Mouse (Mus musculus): Measurements from ENCODE around the gene Phf11c.
"Not testable (repeated sequence)": the region's sequence is repeated elsewhere in the genome, so short reads cannot be mapped to it uniquely, and the experiment has no call there.

Phf11c gene

GRCm38 (mm10) chr14:59395281-59395680, at the start of gene Phf11c:
Phf11c (minus strand) TSS chr14:59395381.
- DNase-seq: no peak

GRCm38 (mm10) chr14:59441472-59441805, 46.3 kb upstream of the Phf11c start:
- DNase-seq: no peak

- peak; percentile 97 for DNase-seq
Measured at GRCm38 (mm10) chr14:59440558-59441471, 45.6 kb upstream of the Phf11c start, which contains the start of the genes Setdb2 and Cab39l. Setdb2 (minus strand) TSS chr14:59440884. Cab39l (plus strand) TSS chr14:59440972.

GRCm38 (mm10) chr14:59440039-59440438, 44.9 kb upstream of the Phf11c start:
- no peak for DNase-seq

GRCm38 (mm10) chr14:59438505-59438904, 43.3 kb upstream of the Phf11c start:
- no peak for DNase-seq

GRCm38 (mm10) chr14:59437398-59437797, 42.2 kb upstream of the Phf11c start:
- DNase-seq: no peak

- DNase-seq: no peak
Measured at GRCm38 (mm10) chr14:59435206-59435605, 40.0 kb upstream of the Phf11c start.

- DNase-seq: no peak
Measured at GRCm38 (mm10) chr14:59433902-59434301, 38.7 kb upstream of the Phf11c start.

GRCm38 (mm10) chr14:59430556-59430955, 35.4 kb upstream of the Phf11c start:
- DNase-seq: no peak

- DNase-seq: no peak
Measured at GRCm38 (mm10) chr14:59422912-59423663, 27.9 kb upstream of the Phf11c start.

GRCm38 (mm10) chr14:59418171-59418570, 23.0 kb upstream of the Phf11c start:
- DNase-seq: no peak

GRCm38 (mm10) chr14:59414979-59415378, 19.8 kb upstream of the Phf11c start:
- not testable (repeated sequence) for DNase-seq

GRCm38 (mm10) chr14:59396999-59397398, 1.8 kb upstream of the Phf11c start:
- peak; percentile 17 to 25 for DNase-seq

- peak; percentile 30 to 62 for DNase-seq
Measured at GRCm38 (mm10) chr14:59390181-59390580, 5.0 kb downstream of the Phf11c start.

- no peak for DNase-seq
Measured at GRCm38 (mm10) chr14:59389532-59389931, 5.6 kb downstream of the Phf11c start.

- no peak for DNase-seq
Measured at GRCm38 (mm10) chr14:59370348-59371068, 24.7 kb downstream of the Phf11c start.

GRCm38 (mm10) chr14:59366386-59367105, 28.6 kb downstream of the Phf11c start:
- peak in 1 of 2 experiments; percentile 6 for DNase-seq

GRCm38 (mm10) chr14:59365244-59365644, 29.9 kb downstream of the Phf11c start, which contains the start of gene Phf11d:
Phf11d (minus strand) TSS chr14:59365470.
- DNase-seq: peak; percentile 62 to 63

GRCm38 (mm10) chr14:59341189-59341588, 54.0 kb downstream of the Phf11c start, which contains the start of gene Phf11b:
Phf11b (minus strand) TSS chr14:59341351.
- DNase-seq: peak; percentile 6 to 21

- no peak for DNase-seq
Measured at GRCm38 (mm10) chr14:59339541-59339940, 55.6 kb downstream of the Phf11c start.

- not testable (repeated sequence) for DNase-seq
Measured at GRCm38 (mm10) chr14:59336056-59336455, 59.1 kb downstream of the Phf11c start.

All from lung, postnatal 4 days (tissue).